Mouse (Mus musculus): ENCODE measurements around the gene Cln6. TPM values are rescaled to one million over a fixed set of nuclear protein-coding genes. Genes with fewer than 3 reads are reported as not detected.

The Cln6 gene
- polyA plus RNA-seq, 1 experiment: 25.9 TPM

DNA sequence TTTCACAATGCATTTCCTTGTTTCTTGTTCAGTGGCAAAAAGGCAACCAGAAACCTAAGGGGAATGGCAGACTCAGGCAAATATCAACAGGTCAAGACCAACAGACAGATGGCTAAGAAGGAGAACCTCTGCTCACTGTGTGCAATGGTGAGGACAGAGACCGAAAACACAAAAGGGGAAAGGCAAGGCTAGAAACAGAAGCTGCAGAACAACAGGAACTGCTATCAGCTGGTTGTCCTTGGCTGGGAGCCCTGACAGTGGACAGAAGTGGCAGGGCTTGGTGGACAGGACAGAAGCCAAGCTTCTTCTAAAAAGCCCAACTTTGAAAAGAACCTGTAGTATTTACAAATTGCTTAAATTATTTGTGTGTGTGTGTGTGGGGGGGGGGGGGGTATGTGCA is 55.9 kb downstream of the Cln6 start:
- TF ChIP-seq REST (IDR thresholded peaks at IDR 0.05; ENCODE audit: insufficient read depth, insufficient read length): no peak
- TF ChIP-seq MYOG (IDR thresholded peaks at IDR 0.05; ENCODE audit: control insufficient read depth in 1 of 3, insufficient read depth in 1 of 3, insufficient read length in 2 of 3, low read depth in 2 of 3): no peak
- no peak for TF ChIP-seq SRF (IDR thresholded peaks at IDR 0.05; ENCODE audit: control insufficient read depth, insufficient read length, low read depth)
- TF ChIP-seq MYOD1 (IDR thresholded peaks at IDR 0.05; ENCODE audit: control insufficient read depth in 1 of 3, insufficient read length in 2 of 3, low read depth in 2 of 3): no peak
- no peak for TF ChIP-seq E2F4 (IDR thresholded peaks at IDR 0.05; ENCODE audit: insufficient read depth)
- no peak for TF ChIP-seq MAX (IDR thresholded peaks at IDR 0.05; ENCODE audit: low read depth)
- no peak for TF ChIP-seq POLR2A (IDR thresholded peaks at IDR 0.05; ENCODE audit: insufficient read length, low read depth)
- TF ChIP-seq POLR2AphosphoS2 (IDR thresholded peaks at IDR 0.05; ENCODE audit: insufficient read length, low read depth): no peak
- no peak for TF ChIP-seq TCF12 (IDR thresholded peaks at IDR 0.05; ENCODE audit: insufficient read depth, poor library complexity, severe bottlenecking)
- no peak for TF ChIP-seq TCF3 (IDR thresholded peaks at IDR 0.05; ENCODE audit: insufficient read length, low read depth)
- TF ChIP-seq USF1 (IDR thresholded peaks at IDR 0.05; ENCODE audit: low read depth): no peak
- no peak for TF ChIP-seq CEBPB (IDR thresholded peaks at IDR 0.05; ENCODE audit: insufficient read depth, poor library complexity, severe bottlenecking)
- no peak overlapping the region for H3ac ChIP-seq (ENCODE audit: control insufficient read depth, insufficient read length)
- H3K79me2 ChIP-seq (ENCODE audit: control insufficient read depth, insufficient read depth): no peaks in the 10 kb centered on the region
- H3K27me3 ChIP-seq (ENCODE audit: control insufficient read depth, insufficient read depth, insufficient read length): no peaks in the 10 kb centered on the region
- no peak overlapping the region for H3K4me2 ChIP-seq (ENCODE audit: low read depth)
- peaks cover 27% of the 10 kb centered on the region for H3K36me3 ChIP-seq (ENCODE audit: control insufficient read depth, insufficient read depth)
- no peak overlapping the region for H3K4me3 ChIP-seq

Other genes with a start within 250 kb of the Cln6 start
- 0.54 TPM for gene Itga11, start 161.0 kb upstream of the Cln6 start, polyA plus RNA-seq (2012; fragmentation: generic; extraction: Trizol)
- gene Fem1b, start 26.9 kb upstream of the Cln6 start, polyA plus RNA-seq (2012; fragmentation: generic; extraction: Trizol): 16.5 TPM
- gene Calml4, start 19.3 kb downstream of the Cln6 start, polyA plus RNA-seq (2012; fragmentation: generic; extraction: Trizol): 14.0 TPM
- gene Pias1, start 149.1 kb downstream of the Cln6 start, polyA plus RNA-seq (2012; fragmentation: generic; extraction: Trizol): 5.9 TPM

All from myocyte (in vitro differentiated cells).